Mouse (Mus musculus): ENCODE data around the gene Phf14. TPM values are rescaled to one million over a fixed set of nuclear protein-coding genes. Genes with fewer than 3 reads are reported as not detected.
A peak's percentile ranks its signal among the peaks of the same experiment; 100 is the strongest.

Gene Phf14
- polyA plus RNA-seq, 1 experiment from 2014 or later: 52.9 TPM

- no peak overlapping the region for H3K9ac ChIP-seq (ENCODE audit: low read length)
- WGBS: 79% methylated on average over 5 of the region's 5 CpGs
- no peaks in the 10 kb centered on the region for H3K9me3 ChIP-seq (replicated peaks; ENCODE audit: control insufficient read depth, low read length)
- ATAC-seq (ENCODE audit: insufficient read depth, low FRiP score): no peak
- H3K27ac ChIP-seq (ENCODE audit: low read length): no peak overlapping the region
- H3K36me3 ChIP-seq (ENCODE audit: control insufficient read depth, insufficient read depth, low read length): no peaks in the 10 kb centered on the region
- no peaks in the 10 kb centered on the region for H3K27me3 ChIP-seq (ENCODE audit: control insufficient read depth, insufficient read depth, low read length)
- H3K4me2 ChIP-seq (ENCODE audit: low read depth, low read length): no peak overlapping the region
- no peak overlapping the region for H3K4me3 ChIP-seq (replicated peaks; ENCODE audit: low read length)
- H3K4me1 ChIP-seq (ENCODE audit: control insufficient read depth, insufficient read depth, low read length): no peaks in the 10 kb centered on the region
These were observed 167.0 kb downstream of the Phf14 start for GRCm38 (mm10) chr6:12074599-12074998.

DNA sequence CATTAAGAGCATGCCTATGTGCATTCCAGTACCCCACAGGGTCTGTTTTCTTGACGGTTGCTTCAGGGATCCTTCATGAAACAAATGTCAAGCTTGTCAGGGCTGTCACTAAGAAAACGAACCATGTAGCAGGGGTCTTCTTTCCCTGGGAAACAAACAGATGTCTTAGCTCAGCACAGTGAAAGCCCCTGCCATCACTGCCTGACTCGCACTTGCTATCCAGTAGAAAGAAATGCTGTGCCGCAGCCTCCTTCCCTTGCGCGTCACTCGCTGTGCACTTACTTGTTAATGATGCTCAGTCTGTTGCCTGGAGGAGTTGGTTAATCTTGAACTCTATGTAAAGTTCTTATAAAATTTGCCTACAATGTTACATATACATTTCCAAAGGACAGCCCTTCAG, 169.7 kb downstream of the Phf14 start:
- 0 out of 2 replicates have a peak, but pooled peaks cover 3% of the 10 kb centered on the region for H3K4me1 ChIP-seq (ENCODE audit: control insufficient read depth, insufficient read depth, low read length)
- ATAC-seq (ENCODE audit: insufficient read depth, low FRiP score): no peak
- no peaks in the 10 kb centered on the region for H3K27me3 ChIP-seq (ENCODE audit: control insufficient read depth, insufficient read depth, low read length)
- no peak overlapping the region for H3K27ac ChIP-seq (ENCODE audit: low read length)
- 61% methylated on average over 7 of the region's 7 CpGs for WGBS
- no peak overlapping the region for H3K9ac ChIP-seq (ENCODE audit: low read length)
- no peak overlapping the region for H3K4me2 ChIP-seq (ENCODE audit: low read depth, low read length)
- H3K9me3 ChIP-seq (replicated peaks; ENCODE audit: control insufficient read depth, low read length): no peaks in the 10 kb centered on the region
- H3K36me3 ChIP-seq (ENCODE audit: control insufficient read depth, insufficient read depth, low read length): no peaks in the 10 kb centered on the region
- H3K4me3 ChIP-seq (replicated peaks; ENCODE audit: low read length): no peak overlapping the region

DNA sequence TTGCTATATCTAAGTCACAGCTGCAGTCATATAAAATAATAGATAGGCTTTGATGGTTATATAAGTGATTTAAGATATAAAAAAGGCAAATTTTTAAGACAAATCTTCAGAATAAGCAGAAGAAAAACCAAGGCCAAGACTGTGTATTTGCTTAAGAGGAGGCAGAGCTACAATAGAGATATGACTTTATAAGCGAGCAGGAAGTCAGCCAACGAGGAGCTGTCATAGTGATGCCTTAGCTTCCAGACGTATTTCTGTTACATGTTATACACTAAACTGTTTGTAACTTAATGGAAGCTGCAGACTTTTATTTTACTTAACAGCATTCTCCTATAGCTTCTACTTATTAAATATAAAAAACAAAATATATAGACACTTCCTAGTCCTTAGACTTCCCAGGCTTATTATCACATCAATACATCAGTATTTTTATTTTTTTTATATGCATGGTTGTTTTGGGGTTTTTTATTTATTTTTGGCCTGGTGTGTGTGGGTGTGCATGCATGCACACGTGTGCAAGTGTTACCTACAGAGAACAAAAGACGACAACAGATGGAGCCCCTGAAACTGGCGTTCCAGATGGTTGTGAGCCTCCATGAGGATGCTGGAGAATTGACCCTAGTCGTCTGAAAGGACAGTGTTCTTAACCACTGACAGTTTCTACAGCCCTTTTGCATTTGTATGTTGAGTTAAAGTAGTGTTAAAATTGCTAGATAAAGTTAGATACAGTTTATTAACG, 170.4 kb downstream of the Phf14 start:
- WGBS: 73% methylated on average over 8 of the region's 8 CpGs
- Histone ChIP-seq H3K4me1 (ENCODE audit: control insufficient read depth, insufficient read depth, low read length) (0 out of 2 replicates have a peak, but pooled peaks cover 3% of the 10 kb centered on the region), H3K27ac (ENCODE audit: low read length) (no peak overlapping the region)

DNA sequence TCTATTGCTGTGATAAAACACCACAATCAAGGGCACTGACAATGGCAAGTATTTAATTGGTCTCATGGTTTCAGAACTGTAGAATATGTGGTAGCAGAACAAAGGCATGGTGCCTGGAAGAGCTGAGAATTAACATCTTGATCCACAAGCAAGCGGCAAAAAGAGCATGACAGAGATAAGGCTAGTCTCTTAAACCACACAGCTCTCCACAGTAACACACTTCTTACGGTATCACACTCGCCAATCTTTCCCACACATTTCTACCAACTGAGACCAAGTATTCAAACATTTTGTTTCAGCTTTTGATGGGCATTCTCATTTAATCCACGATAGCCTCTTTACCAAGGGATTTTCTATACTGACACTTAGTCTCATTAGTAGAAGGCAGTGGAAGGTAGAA, 171.7 kb downstream of the Phf14 start:
- Histone ChIP-seq H3K4me2 (ENCODE audit: low read depth, low read length) (no peak overlapping the region), H3K4me3 (replicated peaks; ENCODE audit: low read length) (no peak overlapping the region), H3K4me1 (ENCODE audit: control insufficient read depth, insufficient read depth, low read length) (0 out of 2 replicates have a peak, but pooled peaks cover 3% of the 10 kb centered on the region), H3K27ac (ENCODE audit: low read length) (no peak overlapping the region), H3K36me3 (ENCODE audit: control insufficient read depth, insufficient read depth, low read length) (no peaks in the 10 kb centered on the region), H3K9ac (ENCODE audit: low read length) (no peak overlapping the region), H3K9me3 (replicated peaks; ENCODE audit: control insufficient read depth, low read length) (no peaks in the 10 kb centered on the region), H3K27me3 (ENCODE audit: control insufficient read depth, insufficient read depth, low read length) (no peaks in the 10 kb centered on the region)
- WGBS: 94% methylated on average over 4 of the region's 4 CpGs
- no peak for ATAC-seq (ENCODE audit: insufficient read depth, low FRiP score)

More for the DNA sequence above, 170.4 kb downstream of the Phf14 start:
- ATAC-seq (ENCODE audit: insufficient read depth, low FRiP score): no peak
- Histone ChIP-seq H3K4me3 (replicated peaks; ENCODE audit: low read length) (no peak overlapping the region), H3K27me3 (ENCODE audit: control insufficient read depth, insufficient read depth, low read length) (no peaks in the 10 kb centered on the region), H3K36me3 (ENCODE audit: control insufficient read depth, insufficient read depth, low read length) (no peaks in the 10 kb centered on the region), H3K9me3 (replicated peaks; ENCODE audit: control insufficient read depth, low read length) (no peaks in the 10 kb centered on the region), H3K4me2 (ENCODE audit: low read depth, low read length) (no peak overlapping the region), H3K9ac (ENCODE audit: low read length) (no peak overlapping the region)

DNA sequence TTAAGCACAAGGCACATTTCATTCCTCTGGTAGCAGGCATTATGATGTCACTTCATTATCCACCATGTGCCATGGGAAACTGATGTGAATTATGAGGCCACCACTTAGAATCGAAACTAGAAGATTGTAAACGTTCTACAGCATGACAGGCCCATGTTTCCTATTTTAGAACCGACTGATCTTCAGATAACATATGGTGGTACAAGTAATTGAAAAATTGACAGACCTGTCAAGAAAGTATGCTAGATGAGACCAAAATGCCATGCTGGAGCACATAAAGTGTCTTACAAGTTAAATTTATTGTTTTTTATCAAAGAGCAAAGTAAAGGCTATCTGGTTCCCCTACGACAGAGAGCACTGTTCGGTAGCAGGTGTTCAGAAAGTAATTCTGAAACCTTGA, 172.8 kb downstream of the Phf14 start:
- Histone ChIP-seq H3K9ac (ENCODE audit: low read length) (no peak overlapping the region), H3K27me3 (ENCODE audit: control insufficient read depth, insufficient read depth, low read length) (no peaks in the 10 kb centered on the region), H3K36me3 (ENCODE audit: control insufficient read depth, insufficient read depth, low read length) (no peaks in the 10 kb centered on the region), H3K9me3 (replicated peaks; ENCODE audit: control insufficient read depth, low read length) (no peaks in the 10 kb centered on the region), H3K4me2 (ENCODE audit: low read depth, low read length) (no peak overlapping the region), H3K4me1 (ENCODE audit: control insufficient read depth, insufficient read depth, low read length) (0 out of 2 replicates have a peak, but pooled peaks cover 3% of the 10 kb centered on the region), H3K27ac (ENCODE audit: low read length) (no peak overlapping the region), H3K4me3 (replicated peaks; ENCODE audit: low read length) (no peak overlapping the region)
- ATAC-seq (ENCODE audit: insufficient read depth, low FRiP score): no peak
- 55% methylated on average over 5 of the region's 5 CpGs for WGBS

- H3K27ac ChIP-seq (ENCODE audit: low read length): peak overlapping the region; percentile 76
- H3K4me2 ChIP-seq (ENCODE audit: low read depth, low read length): no peak overlapping the region
- H3K36me3 ChIP-seq (ENCODE audit: control insufficient read depth, insufficient read depth, low read length): no peaks in the 10 kb centered on the region
- 73% methylated on average over 2 of the region's 2 CpGs for WGBS
- no peak for ATAC-seq (ENCODE audit: insufficient read depth, low FRiP score)
- H3K4me3 ChIP-seq (replicated peaks; ENCODE audit: low read length): no peak overlapping the region
- H3K27me3 ChIP-seq (ENCODE audit: control insufficient read depth, insufficient read depth, low read length): no peaks in the 10 kb centered on the region
- H3K9me3 ChIP-seq (replicated peaks; ENCODE audit: control insufficient read depth, low read length): no peaks in the 10 kb centered on the region
- no peak overlapping the region for H3K9ac ChIP-seq (ENCODE audit: low read length)
- 0 out of 2 replicates have a peak, but pooled peaks cover 3% of the 10 kb centered on the region for H3K4me1 ChIP-seq (ENCODE audit: control insufficient read depth, insufficient read depth, low read length)
These were observed 174.1 kb downstream of the Phf14 start for GRCm38 (mm10) chr6:12081722-12082121.

DNA sequence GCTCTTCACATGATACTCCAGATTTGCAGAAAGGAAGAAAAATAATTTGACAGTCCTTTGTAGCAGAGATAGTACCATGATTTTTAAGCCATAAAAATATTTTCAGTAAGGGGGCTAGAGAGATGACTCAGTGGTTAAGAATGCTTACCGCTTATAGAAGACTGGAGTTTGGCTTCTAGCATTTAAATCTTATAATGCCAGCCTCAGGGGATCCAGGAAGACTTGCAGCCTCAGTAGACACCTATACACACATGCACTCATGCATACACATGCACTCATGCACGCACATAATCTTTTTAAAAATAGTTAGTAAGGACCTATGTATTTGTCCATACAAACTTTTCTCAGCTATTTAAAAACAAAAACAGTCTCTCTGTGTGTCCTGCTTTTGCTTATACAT, 174.5 kb downstream of the Phf14 start:
- no peak overlapping the region for H3K9ac ChIP-seq (ENCODE audit: low read length)
- H3K9me3 ChIP-seq (replicated peaks; ENCODE audit: control insufficient read depth, low read length): no peaks in the 10 kb centered on the region
- H3K27me3 ChIP-seq (ENCODE audit: control insufficient read depth, insufficient read depth, low read length): no peaks in the 10 kb centered on the region
- H3K4me2 ChIP-seq (ENCODE audit: low read depth, low read length): no peak overlapping the region
- 59% methylated on average over 2 of the region's 2 CpGs for WGBS
- ATAC-seq (ENCODE audit: insufficient read depth, low FRiP score): no peak
- 0 out of 2 replicates have a peak, but pooled peaks cover 3% of the 10 kb centered on the region for H3K4me1 ChIP-seq (ENCODE audit: control insufficient read depth, insufficient read depth, low read length)
- no peaks in the 10 kb centered on the region for H3K36me3 ChIP-seq (ENCODE audit: control insufficient read depth, insufficient read depth, low read length)
- peak overlapping the region; percentile 76 for H3K27ac ChIP-seq (ENCODE audit: low read length)
- H3K4me3 ChIP-seq (replicated peaks; ENCODE audit: low read length): no peak overlapping the region

GRCm38 (mm10) chr6:12082531-12083216, 175.1 kb downstream of the Phf14 start:
- H3K36me3 ChIP-seq (ENCODE audit: control insufficient read depth, insufficient read depth, low read length): no peaks in the 10 kb centered on the region
- H3K4me3 ChIP-seq (replicated peaks; ENCODE audit: low read length): no peak overlapping the region
- ATAC-seq (ENCODE audit: insufficient read depth, low FRiP score): no peak
- H3K9ac ChIP-seq (ENCODE audit: low read length): no peak overlapping the region
- 0 out of 2 replicates have a peak, but pooled peaks cover 3% of the 10 kb centered on the region for H3K4me1 ChIP-seq (ENCODE audit: control insufficient read depth, insufficient read depth, low read length)
- peak overlapping the region; percentile 66; the same call in 1 of the 2 replicates for H3K27ac ChIP-seq (ENCODE audit: low read length)
- 56% methylated on average over 6 of the region's 6 CpGs for WGBS
- H3K4me2 ChIP-seq (ENCODE audit: low read depth, low read length): 0 out of 2 replicates have a peak overlapping the region, but pooled peaks have one; percentile 12
- no peaks in the 10 kb centered on the region for H3K27me3 ChIP-seq (ENCODE audit: control insufficient read depth, insufficient read depth, low read length)
- no peaks in the 10 kb centered on the region for H3K9me3 ChIP-seq (replicated peaks; ENCODE audit: control insufficient read depth, low read length)

DNA sequence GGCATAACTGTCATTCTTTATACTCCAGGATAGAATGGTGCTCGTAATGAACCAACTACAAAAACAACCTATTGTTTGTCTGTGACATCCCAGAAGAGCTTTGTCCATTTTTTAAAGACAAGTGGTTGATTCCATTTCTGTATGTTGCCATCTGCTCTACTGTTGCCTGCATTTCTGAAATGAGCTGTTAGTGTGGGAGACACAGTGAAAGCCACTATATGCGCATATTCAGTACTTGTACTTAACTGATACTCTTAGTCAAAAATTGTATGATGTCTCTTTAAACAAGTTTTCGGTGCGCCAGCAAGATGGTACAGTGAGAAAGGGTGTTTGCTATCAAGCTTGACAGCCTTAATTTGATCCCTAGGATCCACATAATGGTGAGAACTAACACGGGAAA, 177.1 kb downstream of the Phf14 start:
- Histone ChIP-seq H3K9ac (ENCODE audit: low read length) (no peak overlapping the region), H3K27ac (ENCODE audit: low read length) (no peak overlapping the region), H3K4me3 (replicated peaks; ENCODE audit: low read length) (no peak overlapping the region), H3K9me3 (replicated peaks; ENCODE audit: control insufficient read depth, low read length) (no peaks in the 10 kb centered on the region), H3K4me1 (ENCODE audit: control insufficient read depth, insufficient read depth, low read length) (0 out of 2 replicates have a peak, but pooled peaks cover 3% of the 10 kb centered on the region), H3K4me2 (ENCODE audit: low read depth, low read length) (no peak overlapping the region), H3K36me3 (ENCODE audit: control insufficient read depth, insufficient read depth, low read length) (no peaks in the 10 kb centered on the region), H3K27me3 (ENCODE audit: control insufficient read depth, insufficient read depth, low read length) (no peaks in the 10 kb centered on the region)
- 81% methylated on average over 5 of the region's 5 CpGs for WGBS
- no peak for ATAC-seq (ENCODE audit: insufficient read depth, low FRiP score)

All from stomach, embryonic 16.5 days (tissue).